Mouse (Mus musculus) ES-E14 (cell line): ENCODE results near the gene Hsd17b13. TPM values are rescaled to one million over a fixed set of nuclear protein-coding genes. Genes with fewer than 3 reads are reported as not detected.

Source experiments
- DNase-seq: peaks from one replicate; pipeline ENCODE4 v3.0.0-alpha.2; 2013; ENCODE audit warnings: low read depth, low spot score
- H3K27ac ChIP-seq: 2 replicates; pipeline ENCODE4 v1.5.1; 2012; ENCODE audit warnings: low read depth, mild to moderate bottlenecking, low read length, moderate library complexity, mixed read lengths; ENCODE audit not compliant: poor library complexity, insufficient read depth, severe bottlenecking
- H3K36me3 ChIP-seq: 2 replicates; pipeline ENCODE4 v1.6.1; 2012; ENCODE audit warnings: mild to moderate bottlenecking, low read length, moderate library complexity, mixed read lengths; ENCODE audit not compliant: control insufficient read depth, poor library complexity, insufficient read depth, severe bottlenecking
- H3K4me1 ChIP-seq, 2 experiments: fragments of 150-350 bp in 1 of 2; sonication (generic) in 1 of 2; 2 replicates each; pipeline ENCODE4 v1.6.1; 2012; ENCODE audit warnings: low read length in 2 of 2, mild to moderate bottlenecking in 1 of 2, mixed read lengths in 1 of 2; ENCODE audit not compliant: control insufficient read depth in 2 of 2, insufficient read depth in 2 of 2, poor library complexity in 1 of 2
- H3K4me3 ChIP-seq, 2 experiments: fragments of 150-350 bp in 1 of 2; sonication (generic) in 1 of 2; 2 replicates each; pipeline ENCODE4 v1.5.1; 2012; ENCODE audit warnings: low read length in 2 of 2, low read depth in 1 of 2, mild to moderate bottlenecking in 1 of 2, mixed read lengths in 1 of 2; ENCODE audit not compliant: insufficient read depth in 1 of 2, poor library complexity in 1 of 2, severe bottlenecking in 1 of 2
- H3K9ac ChIP-seq: 2 replicates; pipeline ENCODE4 v1.6.1; 2012; ENCODE audit warnings: low read depth, mild to moderate bottlenecking, low read length, mixed read lengths; ENCODE audit not compliant: poor library complexity, insufficient read depth, severe bottlenecking
- H3K9me3 ChIP-seq: fragments of 150-350 bp; sonication (generic); 2 replicates; pipeline ENCODE4 v1.6.1; 2012; ENCODE audit warnings: low read depth, mild to moderate bottlenecking, low read length; ENCODE audit not compliant: control insufficient read depth, insufficient read depth
- CHD2 ChIP-seq: IDR thresholded peaks from 2 replicates; pipeline ENCODE4 v1.6.1; 2014; ENCODE audit warnings: mild to moderate bottlenecking, low read depth, low read length, inconsistent platforms
- HCFC1 ChIP-seq: IDR thresholded peaks from 2 replicates; pipeline ENCODE4 v1.6.1; 2012; ENCODE audit warnings: low read length, inconsistent platforms, borderline replicate concordance; ENCODE audit not compliant: insufficient read depth
- MAFK ChIP-seq: IDR thresholded peaks from 2 replicates; pipeline ENCODE4 v1.6.1; 2014; ENCODE audit warnings: mild to moderate bottlenecking, low read depth, low read length, inconsistent platforms; ENCODE audit not compliant: insufficient read depth
- ZC3H11A ChIP-seq: IDR thresholded peaks from 2 replicates; pipeline ENCODE4 v1.6.1; 2012; ENCODE audit warnings: low read depth, mild to moderate bottlenecking, inconsistent platforms, low read length, borderline replicate concordance
- ZNF384 ChIP-seq: IDR thresholded peaks from 2 replicates; pipeline ENCODE4 v1.6.1; 2012; ENCODE audit warnings: low read depth, low read length, inconsistent platforms
- in situ Hi-C, 2 experiments: fragments of 600-800 bp; cut with MboI; formaldehyde crosslinking; loops; one replicate each; pipeline ENCODE4 v1.15.1; 2025; ENCODE audit warnings: low sequenced_read_pairs in 2 of 2, inconsistent platforms in 1 of 2; ENCODE audit not compliant: unreplicated experiment in 2 of 2
- total RNA-seq: library from RNA; depleted of rRNA; stranded (reverse); fragments of 300-350 nt; gene quantifications from 2 replicates; pipeline ENCODE4 v1.2.3, GENCODE M21; 2012; rRNA removed

Gene Hsd17b13
- total RNA-seq, 1 experiment = not detected

- Histone ChIP-seq H3K9ac (no peak overlapping the region), H3K27ac (no peak overlapping the region), H3K4me1 (peaks cover 0 to 12% of the 10 kb centered on the region in 2 experiments; a peak in 1 of 4 replicates), H3K4me3 (no peak overlapping the region), H3K36me3 (no peaks in the 10 kb centered on the region), H3K9me3 (no peaks in the 10 kb centered on the region)
- in situ Hi-C loops = no loop called here
- TF ChIP-seq CHD2 = no peak
- no peak for TF ChIP-seq ZNF384
- TF ChIP-seq ZC3H11A = no peak
- TF ChIP-seq MAFK = no peak
- no peak for TF ChIP-seq HCFC1
- DNase-seq = no peak
Observed at GRCm38 (mm10) chr5:103906173-103906572, 71.0 kb downstream of the Hsd17b13 start.

Other genes with a start within 250 kb of the Hsd17b13 start
- 12.0 and 16.7 TPM in 2 replicates for gene Klhl8, start 66.2 kb downstream of the Hsd17b13 start, total RNA-seq
- gene Hsd17b11, start 44.5 kb upstream of the Hsd17b13 start, total RNA-seq = 45.6 and 78.4 TPM in 2 replicates
- 55.4 and 75.6 TPM in 2 replicates for gene Nudt9, start 68.9 kb upstream of the Hsd17b13 start, total RNA-seq
- not detected in 2 replicates for gene Gm17660, start 100.2 kb upstream of the Hsd17b13 start, total RNA-seq
- gene Sparcl1, start 136.3 kb upstream of the Hsd17b13 start, total RNA-seq = 0.13 TPM in 1 of 2 replicates, not detected in the other
- not detected in 2 replicates for gene Dspp, start 193.3 kb upstream of the Hsd17b13 start, total RNA-seq
- gene Dmp1, start 225.2 kb upstream of the Hsd17b13 start, total RNA-seq = not detected in 2 replicates